Mouse (Mus musculus) embryonic fibroblast, embryonic 13.5 days (primary cell): ENCODE data around the gene Slc33a1.

Experiments
- CTCF ChIP-seq: IDR thresholded peaks from 2 replicates; pipeline ENCODE4 v1.5.1; 2011; ENCODE audit warnings: mild to moderate bottlenecking, control low read depth, low read length, moderate library complexity, borderline replicate concordance; ENCODE audit not compliant: insufficient read depth
- POLR2A ChIP-seq: IDR thresholded peaks from 2 replicates; pipeline ENCODE4 v1.6.1; 2011; ENCODE audit warnings: low read depth, mild to moderate bottlenecking, control low read depth, low read length, moderate library complexity

- TF ChIP-seq POLR2A (no peak), CTCF (no peak)
These were observed 24.3 kb upstream of the Slc33a1 start for GRCm38 (mm10) chr3:63988722-63989440.
